Mouse (Mus musculus) embryonic fibroblast, embryonic 13.5 days (primary cell): ENCODE data around the gene Gltp.

Source experiments
- CTCF ChIP-seq: IDR thresholded peaks from 2 replicates; pipeline ENCODE4 v1.5.1; 2011; ENCODE audit warnings: mild to moderate bottlenecking, control low read depth, low read length, moderate library complexity, borderline replicate concordance; ENCODE audit not compliant: insufficient read depth
- POLR2A ChIP-seq: IDR thresholded peaks from 2 replicates; pipeline ENCODE4 v1.6.1; 2011; ENCODE audit warnings: low read depth, mild to moderate bottlenecking, control low read depth, low read length, moderate library complexity

- 0 out of 2 replicates have a peak, but pooled peaks have one; percentile 24 for TF ChIP-seq CTCF
- peak; percentile 71 for TF ChIP-seq POLR2A
Observed at GRCm38 (mm10) chr5:114707265-114708068, 16.7 kb upstream of the Gltp start, which contains the start of gene Tchp.
